8 mouse cellular contexts compared by ENCODE assay signal in the genomic region with DNA sequence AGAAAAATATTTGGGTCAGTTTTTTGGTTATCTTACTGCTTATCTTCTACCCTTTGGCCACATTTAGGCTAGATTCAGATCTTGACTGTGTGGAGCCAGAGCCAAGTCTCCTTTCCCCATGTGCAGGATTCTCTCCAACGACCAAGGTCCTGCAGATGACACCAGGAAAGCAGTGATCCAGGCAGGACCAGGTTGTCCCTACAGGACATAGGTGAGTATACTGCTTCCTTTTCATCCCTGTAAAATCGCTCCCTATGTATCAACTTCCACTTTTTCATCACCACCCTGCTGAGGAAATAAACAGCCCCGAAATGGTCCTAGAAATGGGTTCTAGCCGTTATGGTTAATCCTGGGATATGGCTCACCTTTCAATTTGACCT. TPM values are rescaled to one million over a fixed set of nuclear protein-coding genes. Genes with fewer than 3 reads are reported as not detected.
DNase-seq lines count a peak whose midpoint lies in the region; ATAC-seq and TF ChIP-seq lines count a peak whose summit lies in the region.

No protein-coding gene starts in this region.

- no peaks in the 10 kb centered on the region for H3K27me3 ChIP-seq in heart, embryonic 15.5 days
- H3K27me3 ChIP-seq in MEL (ENCODE audit: control insufficient read depth in 1 of 2, insufficient read depth in 2 of 2, low read length in 2 of 2): no peaks in the 10 kb centered on the region
- no peaks in the 10 kb centered on the region for H3K27me3 ChIP-seq in hindbrain, embryonic 11.5 days (ENCODE audit: control insufficient read depth, insufficient read depth, low read length)
- peaks cover 7% of the 10 kb centered on the region; the same call in 1 of the 2 replicates for H3K27me3 ChIP-seq in midbrain, embryonic 10.5 days (ENCODE audit: low read depth, poor library complexity, severe bottlenecking)

- peak overlapping the region; percentile 85 for H3K4me2 ChIP-seq in heart, embryonic 15.5 days
- H3K4me2 ChIP-seq in hindbrain, embryonic 11.5 days (replicated peaks; ENCODE audit: low read depth, low read length): peak overlapping the region; percentile 13; the same call in 1 of the 2 replicates

- H3K36me3 ChIP-seq in heart, embryonic 15.5 days: peaks cover 3% of the 10 kb centered on the region; the same call in 1 of the 2 replicates
- peaks cover 0 to 16% of the 10 kb centered on the region in 2 experiments; a peak in 2 of 4 replicates for H3K36me3 ChIP-seq in MEL (ENCODE audit: control insufficient read depth in 1 of 2, insufficient read depth in 2 of 2, low read length in 2 of 2)
- no peaks in the 10 kb centered on the region for H3K36me3 ChIP-seq in hindbrain, embryonic 11.5 days (ENCODE audit: control insufficient read depth, insufficient read depth, low read length)
- H3K36me3 ChIP-seq in midbrain, embryonic 10.5 days: peaks cover 8% of the 10 kb centered on the region; the same call in 1 of the 2 replicates

- no peak overlapping the region for H3K27ac ChIP-seq in heart, embryonic 15.5 days
- H3K27ac ChIP-seq in MEL (ENCODE audit: control insufficient read depth, low read depth, low read length): no peak overlapping the region
- H3K27ac ChIP-seq in hindbrain, embryonic 11.5 days (ENCODE audit: low read depth, low read length): no peak overlapping the region
- H3K27ac ChIP-seq in midbrain, embryonic 10.5 days (replicated peaks): peak overlapping the region; percentile 95; the same call in 1 of the 2 replicates

- H3K9me3 ChIP-seq in heart, embryonic 15.5 days (replicated peaks): no peaks in the 10 kb centered on the region
- H3K9me3 ChIP-seq in MEL (replicated peaks; ENCODE audit: insufficient read depth, low read length): no peaks in the 10 kb centered on the region
- H3K9me3 ChIP-seq in hindbrain, embryonic 11.5 days (ENCODE audit: control insufficient read depth, low read length): no peaks in the 10 kb centered on the region
- H3K9me3 ChIP-seq in midbrain, embryonic 10.5 days (replicated peaks): no peaks in the 10 kb centered on the region

- peaks cover 26% of the 10 kb centered on the region for H3K79me2 ChIP-seq in MEL (ENCODE audit: control insufficient read depth, insufficient read depth, low read length, poor library complexity)

- DNase-seq in heart, adult 18-20 months: no peak
- no peak for DNase-seq in MEL (ENCODE audit: low read depth, low spot score)
- DNase-seq in hindbrain, embryonic 11.5 days (ENCODE audit: low spot score): no peak
- no peak for DNase-seq in midbrain, embryonic 10.5 days (ENCODE audit: low spot score)
- no peak for DNase-seq in cerebellum, postnatal 14 days
- DNase-seq in gastrocnemius, postnatal 4 days (ENCODE audit: low spot score in 2 of 2): no peak
- no peak for DNase-seq in kidney, postnatal 4 days

- H3K4me3 ChIP-seq in heart, embryonic 15.5 days: peak overlapping the region; percentile 99
- peak overlapping the region; percentile 57 for H3K4me3 ChIP-seq in MEL (ENCODE audit: control insufficient read depth in 1 of 2, insufficient read depth in 1 of 2, low read depth in 2 of 2, low read length in 2 of 2)
- H3K4me3 ChIP-seq in hindbrain, embryonic 11.5 days (ENCODE audit: low read depth, low read length): peak overlapping the region; percentile 100
- peak overlapping the region; percentile 99 for H3K4me3 ChIP-seq in midbrain, embryonic 10.5 days

- TF ChIP-seq CTCF in MEL (IDR thresholded peaks at IDR 0.05 in 2 of 3, conservative IDR thresholded peaks at IDR 0.05 in 1 of 3; ENCODE audit: control insufficient read depth in 1 of 3, insufficient read depth in 1 of 3, low read depth in 2 of 3, low read length in 3 of 3, poor library complexity in 1 of 3, severe bottlenecking in 1 of 3): no peak; a peak in 1 of 6 replicates

- H3K4me1 ChIP-seq in heart, embryonic 15.5 days (replicated peaks): peaks cover 52% of the 10 kb centered on the region
- H3K4me1 ChIP-seq in MEL (ENCODE audit: control insufficient read depth in 1 of 2, insufficient read depth in 2 of 2, low read length in 2 of 2): peaks cover 10 to 16% of the 10 kb centered on the region in 2 experiments
- peaks cover 20% of the 10 kb centered on the region for H3K4me1 ChIP-seq in hindbrain, embryonic 11.5 days (replicated peaks; ENCODE audit: control insufficient read depth, insufficient read depth, low read length)
- H3K4me1 ChIP-seq in midbrain, embryonic 10.5 days: peaks cover 63% of the 10 kb centered on the region

- no peak for TF ChIP-seq EP300 in MEL (IDR thresholded peaks at IDR 0.05; ENCODE audit: low read depth in 1 of 2, low read length in 2 of 2)

- 26% methylated on average over 4 of the region's 4 CpGs for WGBS in heart, embryonic 15.5 days
- 20% methylated on average over 4 of the region's 4 CpGs for WGBS in hindbrain, embryonic 11.5 days
- WGBS in midbrain, embryonic 10.5 days: 20% methylated on average over 4 of the region's 4 CpGs

- no peak for ATAC-seq in heart, embryonic 15.5 days (replicated peaks; ENCODE audit: insufficient number of reproducible peaks, insufficient read depth, low FRiP score, low read depth)
- no peak for ATAC-seq in hindbrain, embryonic 11.5 days (ENCODE audit: low FRiP score)

- no peak for TF ChIP-seq RAD21 in MEL (IDR thresholded peaks at IDR 0.05; ENCODE audit: low read depth, low read length)

- H3K9ac ChIP-seq in heart, embryonic 15.5 days: no peak overlapping the region
- peak overlapping the region; percentile 39 for H3K9ac ChIP-seq in MEL (ENCODE audit: control insufficient read depth, low read depth, low read length, poor library complexity, severe bottlenecking)
- no peak overlapping the region; the same call in 1 of the 2 replicates for H3K9ac ChIP-seq in hindbrain, embryonic 11.5 days (ENCODE audit: low read depth, low read length)

- TF ChIP-seq POLR2A in MEL (IDR thresholded peaks at IDR 0.05; ENCODE audit: control insufficient read depth in 1 of 2, insufficient read depth in 1 of 2, low read depth in 1 of 2, low read length in 2 of 2, poor library complexity in 1 of 2): no peak

TF ChIP-seq in MEL, 35 proteins besides CTCF, POLR2A, EP300 and RAD21:
- TF ChIP-seq GABPA (IDR thresholded peaks at IDR 0.05; ENCODE audit: low read depth, low read length) (no peak), ZMIZ1 (IDR thresholded peaks at IDR 0.05; ENCODE audit: low read depth, low read length) (no peak), MEF2A (IDR thresholded peaks at IDR 0.05; ENCODE audit: extremely low read depth, insufficient replicate concordance, low read depth, low read length, poor library complexity, severe bottlenecking) (no peak), NRF1 (IDR thresholded peaks at IDR 0.05; ENCODE audit: insufficient read depth, low read depth, low read length, poor library complexity, severe bottlenecking) (no peak), USF1 (IDR thresholded peaks at IDR 0.05; ENCODE audit: low read depth, low read length) (no peak), E2F4 (IDR thresholded peaks at IDR 0.05; ENCODE audit: borderline replicate concordance, low read depth, low read length) (no peak), USF2 (IDR thresholded peaks at IDR 0.05; ENCODE audit: borderline replicate concordance in 1 of 2, insufficient read depth in 1 of 2, low read depth in 1 of 2, low read length in 2 of 2) (no peak), MAZ (IDR thresholded peaks at IDR 0.05; ENCODE audit: low read depth, low read length) (no peak), JUND (IDR thresholded peaks at IDR 0.05; ENCODE audit: low read depth, low read length) (no peak), BHLHE40 (IDR thresholded peaks at IDR 0.05; ENCODE audit: borderline replicate concordance, low read depth, low read length) (no peak)

RNA-seq across cellular contexts. Expression of a gene that starts 4.9 kb away (rescaled TPM):
- 7.5 and 10.1 TPM in 2 replicates for polyA plus RNA-seq in heart, embryonic 15.5 days (2015; fragmentation: Nextera tagmentation; extraction: Ambion mirVana)
- 10 to 100 TPM; 19.0 to 20.3 TPM for total RNA-seq in heart, adult 18-20 months (2021)
- total RNA-seq in MEL (2012; rRNA removed): 5.5 and 8.2 TPM in 2 replicates
- 10 to 100 TPM; 33.8 to 46.0 TPM for polyA plus RNA-seq in MEL (2012; ENCODE audit: insufficient read depth in 1 of 2, insufficient read length in 2 of 2, low read depth in 1 of 2, low replicate concordance in 2 of 2, missing spikeins in 1 of 2)
- polyA plus RNA-seq in hindbrain, embryonic 11.5 days (2014; fragmentation: Nextera tagmentation; extraction: Ambion mirVana): 20.0 and 37.6 TPM in 2 replicates
- polyA plus RNA-seq in midbrain, embryonic 10.5 days (2016; fragmentation: Nextera tagmentation; extraction: Ambion mirVana): 14.3 and 16.7 TPM in 2 replicates
- 10 to 100 TPM; 24.4 to 24.8 TPM for total RNA-seq in gastrocnemius, postnatal 4 days (2021)

RNA-seq across cellular contexts. Expression of a gene that starts 13.2 kb away (rescaled TPM):
- polyA plus RNA-seq in heart, embryonic 15.5 days (2015; fragmentation: Nextera tagmentation; extraction: Ambion mirVana): 5,437 and 6,121 TPM in 2 replicates
- total RNA-seq in heart, adult 18-20 months (2021): 1,000 to 10,000 TPM; 8,639 to 9,190 TPM
- total RNA-seq in MEL (2012; rRNA removed): 2,164 and 2,193 TPM in 2 replicates
- 1,000 to 10,000 TPM in 1 of 2 experiments, 100 to 1,000 TPM in 1; 545 to 2,318 TPM for polyA plus RNA-seq in MEL (2012; ENCODE audit: insufficient read depth in 1 of 2, insufficient read length in 2 of 2, low read depth in 1 of 2, low replicate concordance in 2 of 2, missing spikeins in 1 of 2)
- 2,416 and 2,461 TPM in 2 replicates for polyA plus RNA-seq in hindbrain, embryonic 11.5 days (2014; fragmentation: Nextera tagmentation; extraction: Ambion mirVana)
- 2,205 and 2,316 TPM in 2 replicates for polyA plus RNA-seq in midbrain, embryonic 10.5 days (2016; fragmentation: Nextera tagmentation; extraction: Ambion mirVana)
- total RNA-seq in gastrocnemius, postnatal 4 days (2021): 1,000 to 10,000 TPM; 3,386 to 3,414 TPM

RNA-seq across cellular contexts. Expression of a gene that starts 37.5 kb away (rescaled TPM):
- polyA plus RNA-seq in heart, embryonic 15.5 days (2015; fragmentation: Nextera tagmentation; extraction: Ambion mirVana): 268 and 292 TPM in 2 replicates
- total RNA-seq in heart, adult 18-20 months (2021): 100 to 1,000 TPM; 104 to 110 TPM
- total RNA-seq in MEL (2012; rRNA removed): 233 and 240 TPM in 2 replicates
- 100 to 1,000 TPM; 216 to 627 TPM for polyA plus RNA-seq in MEL (2012; ENCODE audit: insufficient read depth in 1 of 2, insufficient read length in 2 of 2, low read depth in 1 of 2, low replicate concordance in 2 of 2, missing spikeins in 1 of 2)
- polyA plus RNA-seq in hindbrain, embryonic 11.5 days (2014; fragmentation: Nextera tagmentation; extraction: Ambion mirVana): 590 and 626 TPM in 2 replicates
- 669 and 729 TPM in 2 replicates for polyA plus RNA-seq in midbrain, embryonic 10.5 days (2016; fragmentation: Nextera tagmentation; extraction: Ambion mirVana)
- total RNA-seq in gastrocnemius, postnatal 4 days (2021): 100 to 1,000 TPM; 108 to 110 TPM
